Mouse (Mus musculus) cerebellum, postnatal 36 days (tissue): ENCODE data around the gene Cxcr4.
"Not testable (repeated sequence)": the region's sequence is repeated elsewhere in the genome, so short reads cannot be mapped to it uniquely, and the experiment has no call there.

Experiments used
- DNase-seq, 2 experiments: peaks; one replicate each; pipeline ENCODE4 v3.0.0; 2021 to 2022; ENCODE audit warnings: mixed read lengths in 2 of 2

The Cxcr4 gene

DNA sequence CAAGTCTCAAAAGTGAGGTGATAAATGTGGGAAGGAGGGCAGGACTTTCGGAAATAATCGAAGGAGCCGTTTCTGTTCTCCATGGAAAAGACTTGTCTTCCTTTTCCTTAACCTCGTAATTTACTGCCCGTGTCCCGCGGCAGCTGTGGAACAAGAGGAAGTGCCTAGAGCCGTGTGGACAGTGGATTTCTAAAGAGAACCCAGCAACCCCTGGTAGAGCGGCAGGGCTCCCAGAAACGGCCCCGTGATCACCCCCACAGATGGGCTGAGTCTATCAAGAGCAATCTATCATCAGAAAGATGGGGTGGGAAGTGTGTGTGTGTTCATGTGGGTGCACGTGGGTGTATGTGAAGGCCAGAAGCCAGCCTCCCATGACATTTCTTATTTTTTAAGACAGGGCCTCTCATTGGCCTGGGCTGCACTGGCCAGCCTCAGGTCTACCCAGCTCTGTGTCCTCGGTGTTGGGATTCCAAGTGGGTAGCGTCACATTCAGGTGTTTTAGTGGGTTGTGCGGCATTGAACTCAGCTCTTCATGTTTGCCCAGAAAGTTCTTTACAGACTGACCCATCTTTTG, 5.2 kb upstream of the Cxcr4 start:
- DNase-seq: no peak

- DNase-seq: no peak
These were observed 3.4 kb upstream of the Cxcr4 start for GRCm38 (mm10) chr1:128595528-128595927.

DNA sequence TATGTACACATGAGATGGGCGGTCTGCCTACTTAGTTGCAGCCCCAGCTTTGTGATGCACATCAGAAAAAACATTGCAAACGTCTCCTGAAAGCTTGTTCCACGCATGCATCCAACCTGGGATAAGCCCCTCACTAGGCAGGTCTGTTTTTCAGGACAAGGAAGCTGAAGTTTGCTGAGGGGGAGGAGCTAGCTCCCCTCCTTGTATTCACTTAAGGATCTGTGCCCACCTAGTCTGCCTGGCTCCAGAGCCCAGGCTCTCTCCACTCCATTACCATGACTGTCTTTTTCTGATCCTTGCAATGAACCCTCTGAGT, 3.0 kb upstream of the Cxcr4 start:
- no peak for DNase-seq

- no peak for DNase-seq
These were observed 2.4 kb upstream of the Cxcr4 start for GRCm38 (mm10) chr1:128594353-128595104.

GRCm38 (mm10) chr1:128592961-128593501, 938 bp upstream of the Cxcr4 start:
- no peak for DNase-seq

- no peak for DNase-seq
These were observed 327 bp downstream of the Cxcr4 start for GRCm38 (mm10) chr1:128591721-128592210.

DNA sequence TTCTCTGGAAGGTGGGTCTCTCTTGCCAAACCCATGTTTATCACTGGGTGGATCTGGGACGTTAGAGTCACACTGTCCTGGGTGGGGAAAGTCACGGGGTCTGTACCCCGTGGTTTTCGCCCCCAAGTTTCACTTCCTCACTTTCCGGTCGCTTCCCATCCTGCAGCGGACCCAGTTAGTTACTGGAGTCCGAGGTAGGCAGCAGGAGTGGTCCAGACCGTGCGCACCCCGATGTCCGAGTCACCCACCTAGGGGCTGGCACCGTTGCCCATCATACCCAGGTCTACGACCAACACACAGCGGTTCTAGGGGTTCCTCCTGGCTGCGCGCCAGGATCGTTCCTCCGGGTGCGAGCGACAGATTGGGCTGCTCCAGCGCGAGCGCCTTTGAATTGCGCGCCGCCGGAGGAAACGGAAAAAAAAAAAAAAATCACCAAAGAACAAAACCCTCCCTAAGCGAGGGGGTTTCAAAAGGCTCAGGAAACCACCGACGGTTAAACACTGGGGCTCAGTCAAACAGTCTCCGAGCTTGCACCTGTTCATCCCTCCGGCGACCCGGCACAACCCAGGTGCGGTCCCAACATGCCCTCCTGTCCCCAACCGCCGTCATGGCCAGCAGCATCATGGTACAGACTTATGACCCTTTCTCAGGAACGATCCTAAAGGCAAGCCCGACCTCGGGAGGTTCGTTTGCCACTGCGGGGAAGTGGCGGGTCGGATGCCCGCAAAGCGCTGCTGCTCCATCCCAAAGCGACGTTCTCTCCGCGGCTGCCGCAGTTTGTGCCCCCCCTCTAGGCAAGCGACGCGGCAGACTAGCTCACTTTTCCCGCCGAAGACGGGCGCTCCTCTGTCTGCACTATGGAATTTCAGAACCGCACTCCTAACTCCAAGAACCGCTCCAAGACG, 1.0 kb downstream of the Cxcr4 start:
- DNase-seq: peak; percentile 9 to 21

GRCm38 (mm10) chr1:128590011-128590410, 2.1 kb downstream of the Cxcr4 start:
- DNase-seq: no peak

GRCm38 (mm10) chr1:128589488-128589887, 2.6 kb downstream of the Cxcr4 start:
- no peak for DNase-seq

- no peak for DNase-seq
These were observed 3.8 kb downstream of the Cxcr4 start for GRCm38 (mm10) chr1:128588337-128588736.

GRCm38 (mm10) chr1:128586928-128587780, 4.9 kb downstream of the Cxcr4 start:
- no peak for DNase-seq

DNA sequence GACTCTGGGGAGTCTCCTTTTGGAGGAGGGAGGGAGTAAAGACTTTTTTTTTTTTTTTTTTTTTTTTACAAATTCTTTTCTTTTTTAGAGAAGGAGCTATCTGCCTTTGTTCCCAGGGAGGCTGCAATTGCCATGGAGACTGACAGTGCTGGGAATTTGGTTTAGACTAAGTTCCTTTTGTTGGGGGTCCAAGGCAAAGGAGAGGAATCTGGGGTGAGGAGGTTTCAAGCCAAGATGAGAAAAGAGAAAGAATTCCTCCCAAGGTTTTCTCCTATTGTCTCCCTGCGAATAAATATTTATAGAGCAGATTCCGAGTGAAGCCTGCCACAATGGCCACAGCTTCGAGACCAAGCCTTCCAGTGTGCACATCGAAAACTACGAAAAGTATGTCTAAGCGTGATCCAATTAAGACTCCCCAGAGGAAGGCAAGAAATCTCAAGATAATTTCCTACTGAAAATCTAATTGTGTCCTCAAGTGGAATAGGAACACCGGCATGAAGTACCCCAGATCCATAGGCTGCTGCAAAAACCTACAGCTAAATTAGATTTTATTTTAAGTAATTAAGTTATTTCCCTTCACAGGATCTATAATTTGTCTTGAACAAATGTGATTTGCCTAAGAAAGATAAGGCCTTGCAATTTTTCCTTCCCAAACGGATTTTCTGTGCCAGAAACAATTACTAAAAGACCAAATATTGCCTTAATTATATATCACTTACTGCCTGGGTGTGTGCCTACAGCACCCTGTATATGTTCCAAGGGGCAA, 5.7 kb downstream of the Cxcr4 start:
- DNase-seq: no peak

DNA sequence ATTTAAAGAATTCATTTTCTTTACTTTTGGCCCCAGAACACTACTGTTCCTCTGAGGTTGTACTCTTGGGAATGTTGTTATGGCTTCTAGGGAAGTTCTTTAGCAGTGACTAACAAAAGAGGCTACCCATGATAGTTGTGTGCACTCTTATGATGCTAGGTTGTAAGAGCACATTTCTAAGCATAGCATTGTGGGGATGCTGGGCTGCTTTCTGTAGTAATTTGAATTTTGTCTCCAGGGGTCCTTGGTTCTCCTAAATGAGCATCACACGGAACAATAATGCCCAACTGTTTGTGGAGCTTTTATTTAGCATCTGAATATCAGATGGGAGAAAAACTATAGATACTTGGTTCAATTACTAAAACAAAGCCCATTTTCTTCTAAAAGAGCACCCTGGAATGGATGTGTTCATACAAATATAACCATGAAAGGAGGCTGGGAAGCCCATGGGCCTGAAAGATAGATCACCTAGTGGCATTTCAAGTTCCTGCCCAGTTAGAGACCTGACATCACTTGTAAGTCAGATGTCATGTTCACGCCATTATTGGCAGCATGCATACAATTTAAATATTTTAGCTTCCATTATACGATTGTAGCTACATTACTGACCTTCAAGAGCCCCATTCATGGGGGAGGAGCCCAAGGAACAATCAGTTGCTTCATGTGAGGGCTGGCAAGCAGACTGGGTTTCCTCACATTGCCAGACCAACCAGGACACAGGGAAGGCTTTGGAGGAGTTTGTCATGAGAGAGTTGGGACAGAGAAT, 6.5 kb downstream of the Cxcr4 start:
- no peak for DNase-seq

DNA sequence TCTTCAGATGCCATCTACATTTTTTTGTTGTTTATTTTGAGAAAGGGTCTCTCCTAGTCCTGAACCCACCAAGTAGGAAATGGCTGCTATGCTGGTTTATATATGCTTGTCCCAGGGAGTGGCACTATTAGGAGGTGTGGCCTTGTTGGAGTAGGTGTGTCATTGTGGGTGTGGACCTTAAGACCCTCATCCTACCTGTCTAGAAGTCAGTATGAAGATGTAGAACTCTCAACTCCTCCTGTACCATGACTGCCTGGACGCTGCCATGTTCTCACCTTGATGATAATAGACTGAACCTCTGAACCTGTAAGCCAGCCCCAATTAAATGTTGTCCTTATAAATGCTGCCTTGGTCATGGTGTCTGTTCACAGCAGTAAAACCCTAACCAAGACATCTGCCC, 7.4 kb downstream of the Cxcr4 start:
- not testable (repeated sequence) for DNase-seq

- no peak for DNase-seq
These were observed 8.7 kb downstream of the Cxcr4 start for GRCm38 (mm10) chr1:128583279-128583872.

GRCm38 (mm10) chr1:128580321-128580720, 11.8 kb downstream of the Cxcr4 start:
- no peak for DNase-seq

DNA sequence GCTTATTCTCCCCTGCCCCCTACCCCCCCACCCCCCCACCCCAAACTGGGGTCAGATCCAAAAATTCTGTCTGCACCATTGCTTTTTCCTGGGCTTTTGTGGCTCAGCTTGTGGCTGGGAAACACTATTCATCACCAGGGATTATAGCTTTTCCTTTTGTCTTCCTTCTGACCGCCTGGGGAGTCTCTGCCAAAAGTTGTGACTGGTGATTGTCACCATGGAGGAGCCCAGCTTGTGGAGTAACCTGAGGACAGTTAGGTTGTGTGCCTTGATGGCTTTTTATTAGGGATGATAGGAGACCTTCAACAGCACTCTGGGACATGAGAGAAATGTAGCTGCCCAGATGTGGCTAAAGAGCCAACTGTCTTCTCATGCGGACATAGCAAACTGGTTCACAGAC, 13.6 kb downstream of the Cxcr4 start:
- DNase-seq: no peak

- no peak for DNase-seq
These were observed 17.0 kb downstream of the Cxcr4 start for GRCm38 (mm10) chr1:128575096-128575495.

DNA sequence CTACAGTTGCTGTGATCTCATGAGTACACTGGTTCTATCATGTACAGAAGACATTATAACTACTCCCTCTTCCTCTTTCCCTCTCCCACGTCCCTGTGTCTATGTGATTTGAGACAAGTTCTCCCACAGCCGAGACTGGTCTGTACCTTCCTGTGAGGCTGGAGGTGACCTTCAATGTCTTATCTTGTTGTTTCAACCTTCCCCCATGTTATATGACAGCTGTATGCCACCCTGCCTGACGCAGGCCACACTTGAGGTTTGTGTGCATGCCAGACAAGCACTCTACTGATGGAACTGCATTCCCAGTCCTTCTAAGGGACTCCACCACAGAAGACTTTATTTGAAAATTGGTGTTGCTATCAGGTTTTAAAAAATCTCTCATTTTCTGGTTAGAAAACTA, 21.1 kb downstream of the Cxcr4 start:
- no peak for DNase-seq

DNA sequence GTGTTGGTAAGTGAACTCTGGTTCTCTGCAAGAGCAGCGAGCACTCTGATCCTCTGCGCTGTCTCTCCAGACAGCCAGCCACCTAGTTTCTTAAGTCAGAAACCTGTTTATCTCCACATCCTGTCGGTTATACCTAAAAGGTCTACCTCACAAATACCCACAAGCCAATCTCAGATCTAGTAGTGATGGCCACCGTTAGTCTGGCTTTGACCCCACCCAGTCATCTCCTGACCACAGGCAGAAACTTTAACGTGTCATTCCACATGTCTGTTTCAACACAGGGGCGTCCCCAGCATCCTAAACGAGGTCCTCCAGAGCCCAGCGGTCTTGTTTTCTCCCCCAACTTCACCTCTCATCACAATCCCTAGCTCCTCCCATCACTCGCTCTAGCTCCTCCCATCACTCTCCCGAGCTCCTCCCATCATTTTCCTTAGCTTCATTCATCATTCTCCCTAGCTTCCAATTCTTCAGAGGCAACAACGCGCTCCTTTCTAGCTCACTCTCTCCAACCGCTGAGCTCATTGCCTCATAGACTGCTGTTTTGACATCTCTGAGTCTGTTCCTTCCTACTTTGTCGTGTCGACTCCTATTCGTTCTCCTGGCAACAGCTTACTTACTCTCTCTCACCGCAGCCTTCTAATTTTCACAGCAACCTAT, 22.0 kb downstream of the Cxcr4 start:
- DNase-seq: no peak
